Mouse (Mus musculus) frontal cortex, postnatal 25 days (tissue): ENCODE data around the gene Rpusd2.

Source experiments
- DNase-seq, 2 experiments: peaks; one replicate each; pipeline ENCODE4 v3.0.0; 2022; ENCODE audit warnings: low spot score in 2 of 2

The Rpusd2 gene

DNA sequence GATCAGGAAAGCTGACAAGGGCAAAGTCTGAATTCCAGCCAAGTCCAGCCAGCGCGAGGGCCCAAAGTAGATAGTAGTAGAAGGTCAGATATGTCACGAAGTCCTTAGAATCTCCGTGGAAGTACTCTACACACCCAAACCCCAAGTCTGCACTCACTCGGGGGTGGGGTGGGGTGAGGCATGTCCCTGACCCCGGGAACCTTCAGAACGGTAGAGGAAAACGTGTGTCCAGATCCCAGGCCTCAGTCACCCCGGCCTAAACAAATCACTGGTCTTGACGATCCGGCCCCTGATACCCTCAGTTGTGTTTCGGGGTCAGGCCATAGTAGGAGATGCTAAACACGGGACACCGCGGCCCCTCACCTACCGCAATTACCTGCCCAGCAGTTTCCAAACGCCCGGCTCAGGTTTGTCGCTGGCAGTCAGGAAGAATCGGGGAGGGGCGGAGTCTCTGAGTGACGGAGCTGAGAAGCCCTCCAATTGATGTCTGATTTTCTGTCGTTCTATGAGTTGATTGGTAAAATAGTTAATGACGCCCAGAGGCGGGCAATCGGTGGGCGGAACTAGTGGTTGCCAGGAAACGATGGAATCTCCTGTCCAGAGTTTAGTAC lies 5.5 kb upstream of the Rpusd2 start, which contains the start of gene Ccdc32:
Gene Ccdc32 (minus strand): TSS at position 453 of the 611 bp plus-strand sequence.
- peak; percentile 90 to 94 for DNase-seq

DNA sequence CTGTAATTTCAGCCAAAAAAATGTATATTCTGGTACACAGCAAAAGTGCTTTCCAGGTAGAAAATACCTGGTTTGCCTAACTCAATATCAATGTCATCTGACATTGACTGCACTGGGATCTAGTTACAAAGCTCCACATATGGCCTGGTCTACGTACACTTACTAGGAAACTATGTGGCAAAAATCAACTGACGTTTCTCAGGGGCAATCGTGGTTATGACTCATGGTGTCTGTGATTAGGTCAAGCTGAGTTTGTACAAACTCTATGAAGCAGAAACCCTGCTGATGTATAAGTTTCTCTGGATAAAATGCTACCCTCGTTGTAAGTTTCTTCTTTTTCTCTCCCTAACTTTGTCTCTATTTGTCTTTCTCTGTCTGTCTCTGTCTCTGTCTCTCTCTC lies 2.4 kb upstream of the Rpusd2 start:
- no peak for DNase-seq

DNA sequence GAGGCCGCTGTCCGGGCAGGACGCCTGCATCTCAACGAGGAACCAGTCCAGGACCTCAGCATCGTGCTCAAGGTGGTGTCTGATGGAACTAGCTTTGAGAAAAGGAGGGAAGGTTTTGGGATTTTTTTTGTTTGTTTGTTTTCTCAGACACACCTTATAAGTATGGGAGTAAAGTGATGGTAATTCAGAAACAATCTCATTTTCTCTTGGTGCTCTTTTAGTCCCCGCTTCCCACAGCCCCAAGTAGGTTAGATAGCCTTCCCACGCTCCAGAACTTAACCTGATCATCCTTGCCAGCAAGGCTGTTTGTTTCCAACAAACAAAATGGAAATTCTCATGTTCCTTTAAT lies 781 bp downstream of the Rpusd2 start:
- no peak for DNase-seq

DNA sequence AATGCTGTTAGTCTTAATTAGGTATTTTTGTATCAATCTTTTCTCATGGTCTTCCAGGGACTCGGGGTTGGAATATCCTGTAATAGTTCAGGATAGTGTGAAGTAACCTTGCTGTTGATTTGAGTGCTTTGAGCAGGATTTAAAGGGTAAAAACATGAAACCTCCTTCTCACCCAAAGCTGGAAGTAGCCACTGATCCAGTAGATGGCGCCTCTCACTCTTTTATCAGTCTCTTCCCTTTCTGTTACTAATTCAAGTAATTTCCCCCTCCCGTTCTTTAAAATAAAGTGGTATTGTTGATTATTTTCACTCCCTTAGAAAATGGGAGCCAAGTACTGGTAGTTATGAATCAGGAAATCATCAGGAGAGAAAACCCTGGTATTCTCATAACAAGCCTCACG lies 6.3 kb downstream of the Rpusd2 start:
- no peak for DNase-seq

DNA sequence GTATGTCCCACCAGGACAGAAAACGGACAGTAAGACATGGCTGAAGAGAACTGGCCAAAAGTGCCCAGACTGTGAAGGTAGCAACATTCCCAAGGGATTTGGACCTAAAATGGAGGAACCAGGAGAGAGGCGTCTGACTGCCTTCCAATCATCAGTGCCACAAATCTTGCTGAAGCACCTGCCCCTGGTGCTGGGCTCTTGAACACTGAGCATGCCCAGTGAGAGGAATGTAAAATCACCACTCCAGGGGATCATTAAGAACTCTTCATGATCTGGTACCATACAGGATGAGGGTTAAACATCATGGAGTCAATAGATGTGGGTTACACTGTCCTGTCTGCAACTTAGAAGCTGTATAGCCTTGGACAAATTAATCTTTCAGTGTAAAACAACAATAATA lies 10.6 kb downstream of the Rpusd2 start:
- DNase-seq: no peak

DNA sequence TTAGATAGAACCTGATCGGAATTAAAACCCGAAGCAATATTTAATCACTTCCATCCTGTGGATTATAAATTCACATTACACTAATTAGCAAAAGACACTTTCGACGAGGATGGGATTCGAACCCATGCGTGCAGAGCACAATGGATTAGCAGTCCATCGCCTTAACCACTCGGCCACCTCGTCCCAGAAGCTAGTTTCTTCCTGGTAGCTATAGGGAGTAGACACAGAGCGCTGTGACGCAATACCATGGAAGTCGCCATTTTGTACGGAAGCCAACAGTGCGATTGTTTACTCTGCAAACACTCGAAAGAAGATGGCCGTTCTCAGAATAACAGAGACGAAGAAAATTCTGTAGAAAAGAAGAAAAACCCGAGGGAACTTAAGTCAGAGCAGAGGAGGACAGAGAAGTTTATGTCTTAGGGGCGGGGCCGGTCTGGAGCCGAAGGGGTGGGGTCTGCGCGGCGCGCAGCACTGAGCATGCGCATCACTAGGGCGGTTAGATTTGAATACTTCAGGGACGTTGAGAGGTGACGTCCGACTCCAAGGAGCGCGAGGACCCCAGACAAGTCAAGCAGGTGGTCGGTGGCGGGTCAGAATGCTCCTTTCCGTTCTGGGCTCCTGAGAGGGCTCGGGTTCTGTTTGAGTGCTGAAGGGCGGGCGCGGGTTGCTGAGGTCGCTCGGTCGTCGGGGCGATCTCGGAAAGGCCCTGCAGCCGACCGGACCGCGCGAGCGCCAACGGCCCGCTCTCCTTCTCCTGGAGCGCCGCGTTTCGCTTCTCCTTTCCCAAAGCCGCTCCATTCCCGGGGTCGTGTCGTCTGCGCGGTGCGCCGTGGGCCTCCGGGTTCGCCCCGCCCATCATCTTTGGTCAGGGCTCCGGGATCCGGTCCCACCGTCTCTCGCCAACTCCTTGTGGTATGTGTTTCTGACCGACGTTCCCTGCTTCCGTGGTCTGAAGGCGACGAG lies 12.3 kb downstream of the Rpusd2 start, which contains the start of gene Knl1:
Gene Knl1 (plus strand): TSS at position 471 of the 963 bp plus-strand sequence.
- DNase-seq: peak; percentile 100

DNA sequence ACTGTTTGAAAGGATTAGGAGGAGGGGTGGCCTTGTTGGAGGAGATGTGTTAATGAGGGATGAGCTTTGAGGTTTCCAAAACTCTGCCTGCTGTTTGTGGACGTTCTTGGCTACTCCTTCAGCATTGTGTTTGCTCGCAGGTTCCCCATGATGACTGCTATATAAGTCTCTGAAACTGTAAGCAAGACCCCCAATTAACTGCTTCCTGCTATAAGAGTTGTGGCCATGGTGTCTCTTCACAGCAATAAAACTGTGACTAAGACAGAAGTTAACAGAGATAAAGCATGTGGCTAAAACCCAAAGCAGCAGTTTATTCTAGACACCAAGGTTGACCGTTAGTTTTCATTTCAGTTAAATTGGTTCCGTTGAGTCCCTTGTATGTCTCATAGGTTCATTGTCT lies 13.3 kb downstream of the Rpusd2 start:
- DNase-seq: no peak

DNA sequence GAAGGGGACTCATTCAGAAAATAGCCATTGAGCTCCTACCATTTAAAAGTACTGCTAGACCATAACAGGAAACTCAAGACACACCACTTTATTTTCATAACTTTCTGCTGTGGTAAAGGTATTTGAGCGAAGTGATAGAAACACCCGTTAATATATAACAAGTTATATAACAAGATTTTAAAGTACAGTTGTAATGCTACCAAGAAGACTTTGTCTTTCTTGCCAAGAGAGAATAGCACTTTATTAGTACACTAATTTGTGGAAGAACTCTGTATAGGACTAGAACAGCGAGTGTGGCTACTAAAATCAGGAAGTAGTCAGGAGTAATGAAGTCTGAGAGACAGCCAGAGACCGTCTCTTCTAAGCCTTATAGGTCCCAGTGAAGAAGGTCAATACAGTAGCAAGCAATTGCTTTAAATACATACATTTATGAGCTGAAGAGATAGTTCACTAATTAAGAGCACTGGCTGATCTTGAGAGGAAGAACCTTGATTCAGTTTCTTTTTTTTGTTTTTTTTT lies 15.6 kb downstream of the Rpusd2 start:
- DNase-seq: no peak

DNA sequence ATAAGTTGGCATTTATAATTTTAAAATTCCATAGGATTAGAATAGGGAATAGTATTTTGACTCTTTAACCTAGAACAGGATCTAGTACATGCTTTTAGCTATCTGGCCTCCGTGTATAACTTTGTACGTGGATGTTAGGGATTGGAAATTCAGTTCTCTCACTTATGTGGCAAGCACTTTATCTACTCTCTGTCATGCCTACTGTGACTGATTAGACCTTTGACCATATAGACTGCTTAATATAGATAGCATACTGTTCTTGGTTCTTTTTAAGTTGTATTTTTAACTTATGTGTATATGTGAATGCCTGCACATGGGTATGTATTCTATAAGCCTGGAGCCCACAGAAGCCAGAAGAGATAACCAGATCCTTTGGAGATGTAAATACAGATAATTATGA lies 25.5 kb downstream of the Rpusd2 start:
- no peak for DNase-seq

DNA sequence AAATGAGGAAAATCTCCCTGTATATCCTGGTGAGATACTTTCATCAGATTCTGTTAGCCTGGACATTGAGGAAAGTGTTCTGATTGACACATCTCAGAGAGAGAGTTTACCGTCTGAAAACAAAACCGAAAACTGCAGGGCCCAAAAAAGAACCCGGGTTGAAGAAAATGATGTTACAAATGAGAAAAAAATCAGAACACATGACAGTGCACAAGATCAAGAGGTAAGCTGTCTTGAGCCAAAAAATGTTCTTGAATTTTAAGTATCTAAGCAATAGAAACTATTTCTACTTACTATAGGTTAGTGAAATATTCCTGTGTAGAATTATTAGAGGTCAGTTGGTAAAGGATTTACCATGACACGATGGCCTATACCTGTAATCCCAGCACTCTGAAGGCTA lies 37.8 kb downstream of the Rpusd2 start:
- DNase-seq: no peak

DNA sequence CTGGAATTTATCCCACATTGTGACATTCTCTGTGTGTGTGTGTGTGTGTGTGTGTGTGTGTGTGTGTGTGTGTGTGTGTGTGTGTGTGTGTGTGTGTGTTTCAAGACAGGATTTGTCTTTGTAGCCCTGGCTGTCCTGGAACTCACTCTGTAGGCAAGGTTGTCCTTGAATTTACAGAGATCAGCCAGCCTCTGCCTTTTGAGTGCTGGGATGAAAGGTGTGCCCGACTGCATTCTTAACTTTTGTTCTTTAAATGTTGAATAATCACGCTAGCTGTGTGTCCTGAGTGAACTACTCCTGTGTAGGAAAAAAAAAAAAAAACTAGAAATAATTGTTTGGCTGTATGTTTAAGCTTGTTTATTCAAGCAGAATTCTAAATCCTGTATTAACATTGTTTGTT lies 51.6 kb downstream of the Rpusd2 start:
- no peak for DNase-seq
